Mouse (Mus musculus): ENCODE results near the gene Olfr1383. TPM values are rescaled to one million over a fixed set of nuclear protein-coding genes. Genes with fewer than 3 reads are reported as not detected.
"Not testable (repeated sequence)": the region's sequence is repeated elsewhere in the genome, so short reads cannot be mapped to it uniquely, and the experiment has no call there.

Gene Olfr1383
- total RNA-seq (2021), result 1.9 TPM in 1 of 2 replicates, not detected in the other
- long read RNA-seq, result 0 reads

GRCm38 (mm10) chr11:49519348-49519747 is at the start of gene Olfr1383:
Olfr1383 (plus strand) TSS chr11:49519648.
- no peak for DNase-seq

GRCm38 (mm10) chr11:49485973-49486372 is 33.5 kb upstream of the Olfr1383 start:
- DNase-seq, result no peak

GRCm38 (mm10) chr11:49488770-49489169 is 30.7 kb upstream of the Olfr1383 start, which contains the start of gene Olfr1385:
Olfr1385 (plus strand) TSS chr11:49489070.
- not testable (repeated sequence) for DNase-seq

GRCm38 (mm10) chr11:49518086-49518485 is 1.4 kb upstream of the Olfr1383 start:
- no peak for DNase-seq

GRCm38 (mm10) chr11:49527947-49528346 is 8.5 kb downstream of the Olfr1383 start, which contains the start of gene Olfr1382:
Olfr1382 (plus strand) TSS chr11:49528247.
- DNase-seq, result no peak

GRCm38 (mm10) chr11:49532761-49533160 is 13.3 kb downstream of the Olfr1383 start:
- DNase-seq, result no peak

GRCm38 (mm10) chr11:49536631-49537030 is 17.2 kb downstream of the Olfr1383 start:
- DNase-seq, result not testable (repeated sequence)

- DNase-seq, result not testable (repeated sequence)
Measured at GRCm38 (mm10) chr11:49543149-49543548, 23.7 kb downstream of the Olfr1383 start, which contains the start of gene Olfr1381. Olfr1381 (plus strand) TSS chr11:49543449.

GRCm38 (mm10) chr11:49554033-49554432 is 34.6 kb downstream of the Olfr1383 start:
- not testable (repeated sequence) for DNase-seq

GRCm38 (mm10) chr11:49556578-49556977 is 37.1 kb downstream of the Olfr1383 start, which contains the start of gene Olfr1380:
Olfr1380 (plus strand) TSS chr11:49556878.
- DNase-seq, result not testable (repeated sequence)

- not testable (repeated sequence) for DNase-seq
Measured at GRCm38 (mm10) chr11:49575054-49575453, 55.6 kb downstream of the Olfr1383 start.

Other genes with a start within 250 kb of the Olfr1383 start
- not detected in 2 replicates for gene Olfr1393, start 241.3 kb upstream of the Olfr1383 start, total RNA-seq (2021)
- gene Olfr1392, start 234.4 kb upstream of the Olfr1383 start, total RNA-seq (2021), result not detected in 2 replicates
- not detected in 2 replicates for gene Olfr10, start 214.9 kb upstream of the Olfr1383 start, total RNA-seq (2021)
- not detected in 2 replicates for gene Olfr1391, start 196.9 kb upstream of the Olfr1383 start, total RNA-seq (2021)
- gene Olfr1390, start 184.5 kb upstream of the Olfr1383 start, total RNA-seq (2021), result not detected in 2 replicates
- not detected in 2 replicates for gene Olfr1389, start 96.6 kb upstream of the Olfr1383 start, total RNA-seq (2021)
- 0.09 TPM in 1 of 2 replicates, not detected in the other for gene Olfr1388, start 83.0 kb upstream of the Olfr1383 start, total RNA-seq (2021)
- not detected in 2 replicates for gene Olfr1387, start 64.3 kb upstream of the Olfr1383 start, total RNA-seq (2021)
- not detected in 2 replicates for gene Olfr1386, start 54.6 kb upstream of the Olfr1383 start, total RNA-seq (2021)
- not detected in 2 replicates for gene Olfr1385, start 30.6 kb upstream of the Olfr1383 start, total RNA-seq (2021)
- not detected in 2 replicates for gene Olfr1384, start 12.9 kb upstream of the Olfr1383 start, total RNA-seq (2021)
- gene Olfr1382, start 8.6 kb downstream of the Olfr1383 start, total RNA-seq (2021), result not detected in 2 replicates
- gene Olfr1381, start 23.8 kb downstream of the Olfr1383 start, total RNA-seq (2021), result not detected in 2 replicates
- not detected in 2 replicates for gene Olfr1380, start 37.2 kb downstream of the Olfr1383 start, total RNA-seq (2021)
- gene Flt4, start 89.6 kb downstream of the Olfr1383 start, total RNA-seq (2021), result 15.3 and 20.1 TPM in 2 replicates
- gene Scgb3a1, start 144.0 kb downstream of the Olfr1383 start, total RNA-seq (2021), result not detected in 2 replicates
- 53.0 and 58.6 TPM in 2 replicates for gene Cnot6, start 193.1 kb downstream of the Olfr1383 start, total RNA-seq (2021)